Mouse (Mus musculus) bone marrow macrophage, adult 2 months (primary cell): ENCODE results near the gene Ms4a8a. TPM values are rescaled to one million over a fixed set of nuclear protein-coding genes. Genes with fewer than 3 reads are reported as not detected.
"Not testable (repeated sequence)": the region's sequence is repeated elsewhere in the genome, so short reads cannot be mapped to it uniquely, and the experiment has no call there.

Experiments used
- H3K27ac ChIP-seq: 2 replicates; pipeline ENCODE4 v1.5.1; 2012; ENCODE audit warnings: low read depth, low read length; ENCODE audit not compliant: insufficient read depth
- H3K4me1 ChIP-seq: 2 replicates; pipeline ENCODE4 v1.6.1; 2012; ENCODE audit warnings: low read length; ENCODE audit not compliant: control insufficient read depth, insufficient read depth
- H3K4me3 ChIP-seq: 2 replicates; pipeline ENCODE4 v1.5.1; 2012; ENCODE audit warnings: mild to moderate bottlenecking, low read length, moderate library complexity; ENCODE audit not compliant: insufficient read depth
- CTCF ChIP-seq: IDR thresholded peaks from 2 replicates; pipeline ENCODE4 v1.5.1; 2012; ENCODE audit warnings: low read depth, mild to moderate bottlenecking, low read length, moderate library complexity
- POLR2A ChIP-seq: IDR thresholded peaks from 2 replicates; pipeline ENCODE4 v1.6.1; 2012; ENCODE audit warnings: mild to moderate bottlenecking, low read depth, low read length, borderline replicate concordance
- polyA plus RNA-seq: library from polyadenylated mRNA; stranded (reverse); fragments of >200 nt; gene quantifications from 2 replicates; pipeline ENCODE4 v1.2.4, GENCODE M21; 2012; ENCODE audit not compliant: missing spikeins, insufficient read depth, insufficient read length

Ms4a8a gene
- not detected in 2 replicates for polyA plus RNA-seq

GRCm38 (mm10) chr19:11080934-11081333 lies at the start of gene Ms4a8a:
Ms4a8a (minus strand) TSS chr19:11081102.
- no peak within 1 kb of the TSS for H3K4me3 ChIP-seq
- no peak for TF ChIP-seq CTCF
- no peak for TF ChIP-seq POLR2A
- H3K27ac ChIP-seq, result no peak within 1 kb of the TSS
- H3K4me1 ChIP-seq, result peaks cover 4% of the 10 kb centered on the region; the same call in 1 of the 2 replicates

- no peak overlapping the region for H3K27ac ChIP-seq
- no peaks in the 10 kb centered on the region for H3K4me1 ChIP-seq
- TF ChIP-seq CTCF, result no peak
- no peak for TF ChIP-seq POLR2A
- no peak overlapping the region for H3K4me3 ChIP-seq
These were observed 48.8 kb upstream of the Ms4a8a start for GRCm38 (mm10) chr19:11129702-11130101.

GRCm38 (mm10) chr19:11121016-11121420 lies 40.1 kb upstream of the Ms4a8a start:
- H3K27ac ChIP-seq, H3K4me3 ChIP-seq: not testable (repeated sequence)
- H3K4me1 ChIP-seq, result peaks cover 19% of the 10 kb centered on the region

- TF ChIP-seq POLR2A (no peak), CTCF (no peak)
- no peak overlapping the region for H3K4me3 ChIP-seq
- peaks cover 19% of the 10 kb centered on the region for H3K4me1 ChIP-seq
- no peak overlapping the region for H3K27ac ChIP-seq
These were observed 38.4 kb upstream of the Ms4a8a start for GRCm38 (mm10) chr19:11119338-11119737.

GRCm38 (mm10) chr19:11107746-11108145 lies 26.8 kb upstream of the Ms4a8a start:
- peak overlapping the region; percentile 51 for H3K27ac ChIP-seq
- peaks cover 18% of the 10 kb centered on the region for H3K4me1 ChIP-seq
- H3K4me3 ChIP-seq, result no peak overlapping the region
- TF ChIP-seq CTCF (no peak), POLR2A (no peak)

- Histone ChIP-seq H3K4me3 (no peak overlapping the region), H3K27ac (peak overlapping the region; percentile 72)
These were observed 21.0 kb upstream of the Ms4a8a start for GRCm38 (mm10) chr19:11101880-11102279.

GRCm38 (mm10) chr19:11098401-11098800 lies 17.5 kb upstream of the Ms4a8a start:
- H3K4me3 ChIP-seq, result no peak overlapping the region
- H3K27ac ChIP-seq, result no peak overlapping the region
- TF ChIP-seq CTCF, result no peak
- no peak for TF ChIP-seq POLR2A
- peaks cover 25% of the 10 kb centered on the region for H3K4me1 ChIP-seq

More at GRCm38 (mm10) chr19:11101880-11102279, 21.0 kb upstream of the Ms4a8a start:
- TF ChIP-seq POLR2A (no peak), CTCF (no peak)
- H3K4me1 ChIP-seq, result peaks cover 20% of the 10 kb centered on the region

GRCm38 (mm10) chr19:11092131-11092530 lies 11.2 kb upstream of the Ms4a8a start:
- H3K27ac ChIP-seq, H3K4me1 ChIP-seq: not testable (repeated sequence)
- H3K4me3 ChIP-seq, result peak overlapping the region; percentile 52

- TF ChIP-seq POLR2A (no peak), CTCF (no peak)
- no peak overlapping the region for H3K27ac ChIP-seq
- H3K4me3 ChIP-seq, result no peak overlapping the region
These were observed 10.5 kb downstream of the Ms4a8a start for GRCm38 (mm10) chr19:11070364-11070763.

GRCm38 (mm10) chr19:11065202-11065875 lies 15.6 kb downstream of the Ms4a8a start:
- H3K4me3 ChIP-seq, result no peak overlapping the region
- H3K27ac ChIP-seq, result peak overlapping the region; percentile 33; the same call in 1 of the 2 replicates
- H3K4me1 ChIP-seq, result peaks cover 21% of the 10 kb centered on the region
- TF ChIP-seq POLR2A, result no peak
- TF ChIP-seq CTCF, result no peak

More at GRCm38 (mm10) chr19:11070364-11070763, 10.5 kb downstream of the Ms4a8a start:
- peaks cover 2% of the 10 kb centered on the region; the same call in 1 of the 2 replicates for H3K4me1 ChIP-seq

- Histone ChIP-seq H3K4me3 (no peak overlapping the region), H3K4me1 (peaks cover 32% of the 10 kb centered on the region), H3K27ac (peak overlapping the region; percentile 47)
- TF ChIP-seq POLR2A, result no peak
These were observed 20.0 kb downstream of the Ms4a8a start for GRCm38 (mm10) chr19:11060900-11061299.
